Mouse (Mus musculus): ENCODE results near the gene Gabrr2.

DNA sequence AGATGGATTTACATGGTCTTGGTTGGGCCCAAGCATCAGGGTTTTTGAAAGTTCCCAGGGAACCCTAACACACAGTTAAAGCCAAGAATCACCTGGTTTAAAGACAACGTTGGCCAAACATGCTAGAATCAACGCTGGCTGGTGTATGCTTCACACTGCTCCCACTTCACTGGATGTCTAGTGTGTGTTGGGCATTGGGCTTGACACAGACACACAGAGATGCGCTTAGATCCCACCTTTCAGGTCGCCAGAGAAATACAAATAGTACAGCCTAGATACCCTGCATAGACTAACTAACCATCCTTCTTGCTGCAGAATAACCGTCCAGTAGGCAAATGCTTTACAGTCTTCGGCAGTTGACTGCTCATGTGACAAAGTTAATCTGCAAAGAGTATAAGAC lies 7.5 kb downstream of the Gabrr2 start:
- TF ChIP-seq CTCF (IDR thresholded peaks at IDR 0.05; ENCODE audit: low read depth, low read length): no peak
- TF ChIP-seq POLR2A (IDR thresholded peaks at IDR 0.05; ENCODE audit: insufficient read depth, low read length): no peak
- TF ChIP-seq EP300 (IDR thresholded peaks at IDR 0.05; ENCODE audit: insufficient read depth, low read depth, low read length): no peak

All from ES-Bruce4 (cell line).